Mouse (Mus musculus): ENCODE measurements around the gene Hoxd3.

GRCm38 (mm10) chr2:74667842-74668357 lies 43.8 kb upstream of the Hoxd3 start, which contains the start of gene Hoxd13:
- TF ChIP-seq HCFC1 (IDR thresholded peaks at IDR 0.05; ENCODE audit: borderline replicate concordance, insufficient read depth, low read length) = no peak
- no peak for TF ChIP-seq CHD2 (IDR thresholded peaks at IDR 0.05; ENCODE audit: low read depth, low read length)
- TF ChIP-seq ZC3H11A (IDR thresholded peaks at IDR 0.05; ENCODE audit: borderline replicate concordance, low read depth, low read length) = no peak
- no peak for TF ChIP-seq MAFK (IDR thresholded peaks at IDR 0.05; ENCODE audit: insufficient read depth, low read depth, low read length)

All from ES-E14 (cell line).